Mouse (Mus musculus) thymus, postnatal 36 days (tissue): Measurements from ENCODE around the gene Mrgprg.

Experiments
- DNase-seq, 2 experiments: peaks; one replicate each; pipeline ENCODE4 v3.0.0; 2022; ENCODE audit warnings: mixed read lengths in 2 of 2

Gene Mrgprg

GRCm38 (mm10) chr7:143755357-143756124, 11.3 kb downstream of the Mrgprg start:
- DNase-seq: no peak

GRCm38 (mm10) chr7:143753990-143754715, 12.6 kb downstream of the Mrgprg start:
- peak; percentile 63 to 65 for DNase-seq

- no peak for DNase-seq
These were observed 14.2 kb downstream of the Mrgprg start for GRCm38 (mm10) chr7:143752606-143753005.

GRCm38 (mm10) chr7:143752056-143752455, 14.7 kb downstream of the Mrgprg start:
- DNase-seq: no peak

- DNase-seq: no peak
These were observed 15.4 kb downstream of the Mrgprg start for GRCm38 (mm10) chr7:143751380-143751779.

GRCm38 (mm10) chr7:143749045-143749444, 17.7 kb downstream of the Mrgprg start:
- DNase-seq: no peak

GRCm38 (mm10) chr7:143748041-143748868, 18.5 kb downstream of the Mrgprg start:
- DNase-seq: peak; percentile 78 to 82

GRCm38 (mm10) chr7:143740653-143741052, 26.1 kb downstream of the Mrgprg start:
- no peak for DNase-seq

DNA sequence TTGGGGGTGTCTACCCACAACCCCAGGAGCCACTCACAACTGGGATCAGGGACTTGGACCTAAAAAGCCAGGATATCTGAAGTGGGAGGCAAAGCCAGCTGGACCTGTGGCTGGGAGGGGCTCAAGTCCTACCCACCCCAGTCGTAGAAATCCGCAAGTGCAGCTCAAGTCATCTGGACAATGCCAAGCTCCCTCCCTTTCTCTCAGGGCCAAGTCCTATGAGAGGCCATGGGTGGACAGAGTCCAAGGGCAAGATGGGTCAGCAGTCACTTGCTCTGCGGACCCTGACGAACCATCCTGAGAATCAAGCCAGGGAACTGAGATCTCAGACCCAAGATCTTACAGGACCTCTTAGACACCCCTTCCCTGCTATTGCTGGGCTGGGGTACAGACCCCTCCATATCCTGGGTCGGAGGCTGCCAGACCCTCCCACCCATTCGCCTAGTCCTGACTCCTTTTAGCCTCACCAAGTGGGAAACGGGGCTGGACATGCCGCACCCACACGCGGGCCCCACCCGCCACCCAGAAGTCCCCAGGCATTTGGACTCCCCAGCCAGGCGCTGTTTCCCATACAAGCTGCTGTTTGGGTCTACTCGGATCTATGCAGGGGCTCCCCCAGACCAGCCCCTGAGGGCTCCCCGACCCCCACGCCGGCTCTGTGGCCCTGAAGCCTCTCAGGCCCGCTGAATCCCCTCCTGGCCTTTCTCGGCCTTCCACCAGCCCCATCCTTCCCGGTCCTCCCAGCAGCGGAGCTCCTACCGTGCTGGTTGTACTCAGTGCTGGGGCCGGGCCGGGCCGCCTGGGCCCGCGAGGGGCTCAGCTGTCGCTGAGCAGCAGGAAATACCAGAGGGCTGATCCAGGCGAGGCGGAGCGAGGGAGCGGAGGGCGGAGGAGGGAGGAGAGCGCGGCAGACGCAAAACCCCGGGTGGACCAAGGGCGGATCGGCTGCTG, 27.0 kb downstream of the Mrgprg start:
- DNase-seq: peak; percentile 59 to 70

- DNase-seq: no peak
These were observed 28.2 kb downstream of the Mrgprg start for GRCm38 (mm10) chr7:143738601-143739006.

DNA sequence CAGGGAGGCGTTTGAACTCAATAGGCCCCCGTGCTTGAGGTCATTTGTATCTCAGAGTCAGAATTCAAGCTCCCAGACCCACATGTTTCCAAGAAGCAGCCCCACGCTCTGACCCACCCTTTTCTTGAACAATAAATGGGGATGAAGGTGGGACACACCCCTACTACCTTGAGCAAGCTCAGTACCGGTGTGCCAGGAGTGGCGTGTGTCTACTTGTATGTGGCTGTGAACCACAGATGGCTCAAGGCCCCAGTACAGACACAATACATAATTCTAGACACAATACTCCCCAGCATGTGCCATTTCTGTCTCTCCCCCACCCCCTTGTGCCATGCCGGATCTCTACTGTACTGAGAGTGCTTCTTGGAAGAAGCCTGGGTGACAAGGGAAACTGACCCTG, 28.6 kb downstream of the Mrgprg start:
- DNase-seq: no peak

DNA sequence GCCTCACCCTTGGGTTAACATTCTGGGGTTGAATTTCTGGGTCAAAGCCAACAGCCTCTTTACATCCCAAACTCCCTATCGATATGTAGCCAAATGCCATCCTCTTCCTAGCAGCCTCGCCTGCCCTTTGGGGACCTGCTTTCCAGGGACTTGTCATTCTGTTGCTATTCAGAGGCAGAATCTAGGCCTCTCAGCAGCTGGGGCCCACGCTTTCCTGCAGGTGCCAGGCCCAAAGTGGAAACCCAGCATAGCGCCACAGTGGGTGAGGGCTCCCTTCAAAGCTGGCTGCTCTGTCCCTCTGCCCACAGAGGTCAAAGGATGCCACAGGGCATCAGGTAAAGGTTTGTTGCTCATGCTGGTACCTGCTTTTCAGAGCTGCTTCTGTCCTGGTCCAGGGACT, 33.0 kb downstream of the Mrgprg start:
- DNase-seq: no peak

GRCm38 (mm10) chr7:143729886-143730285, 36.9 kb downstream of the Mrgprg start:
- DNase-seq: no peak

DNA sequence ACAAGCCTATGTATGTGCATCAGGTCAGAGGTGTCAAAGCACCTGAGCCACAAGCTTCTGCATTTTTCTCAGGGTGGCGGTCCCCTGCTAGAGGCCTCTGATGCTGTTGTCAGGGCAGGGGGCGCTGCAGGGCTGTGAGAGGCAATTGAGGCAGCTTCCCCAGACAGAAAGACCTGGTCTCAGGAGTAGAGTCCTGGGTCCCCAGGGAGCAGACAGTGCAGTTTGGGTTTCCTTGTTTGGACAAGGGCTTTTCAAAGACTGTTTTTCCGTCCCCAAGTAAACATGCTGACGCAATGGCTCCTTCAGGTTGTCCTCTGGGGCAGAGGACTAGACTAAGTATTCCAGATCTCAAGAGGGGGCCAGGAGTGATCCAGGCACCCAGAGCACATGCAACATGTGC, 40.4 kb downstream of the Mrgprg start:
- no peak for DNase-seq

DNA sequence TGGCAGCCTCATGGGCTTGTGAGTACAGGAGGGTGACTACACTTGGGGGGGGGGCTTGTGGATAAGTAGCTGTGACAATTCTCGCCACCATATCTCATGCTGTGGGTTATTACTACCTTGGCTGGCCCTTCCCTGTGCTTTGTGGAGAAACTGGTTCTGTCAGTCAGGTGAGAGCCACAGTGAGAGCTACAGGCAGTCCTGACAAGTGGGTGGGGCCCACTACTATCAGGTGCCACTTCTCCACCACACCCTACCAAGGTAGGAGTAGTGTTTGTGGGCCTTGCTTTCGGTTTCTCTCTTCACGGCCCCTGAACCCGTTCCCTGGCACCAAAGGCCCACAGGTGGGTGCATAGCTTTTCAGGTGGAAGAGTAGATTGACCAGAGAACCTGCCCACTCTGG, 43.0 kb downstream of the Mrgprg start:
- no peak for DNase-seq

- DNase-seq: no peak
These were observed 44.1 kb downstream of the Mrgprg start for GRCm38 (mm10) chr7:143722646-143723045.

GRCm38 (mm10) chr7:143717811-143718210, 49.0 kb downstream of the Mrgprg start:
- DNase-seq: no peak
